Mouse (Mus musculus) left cerebral cortex, adult 11 months (tissue): ENCODE data around the gene Sdc3.

ENCODE experiments used
- DNase-seq: peaks from one replicate; pipeline ENCODE4 v3.0.0; 2022; ENCODE audit warnings: low spot score

Gene Sdc3

DNA sequence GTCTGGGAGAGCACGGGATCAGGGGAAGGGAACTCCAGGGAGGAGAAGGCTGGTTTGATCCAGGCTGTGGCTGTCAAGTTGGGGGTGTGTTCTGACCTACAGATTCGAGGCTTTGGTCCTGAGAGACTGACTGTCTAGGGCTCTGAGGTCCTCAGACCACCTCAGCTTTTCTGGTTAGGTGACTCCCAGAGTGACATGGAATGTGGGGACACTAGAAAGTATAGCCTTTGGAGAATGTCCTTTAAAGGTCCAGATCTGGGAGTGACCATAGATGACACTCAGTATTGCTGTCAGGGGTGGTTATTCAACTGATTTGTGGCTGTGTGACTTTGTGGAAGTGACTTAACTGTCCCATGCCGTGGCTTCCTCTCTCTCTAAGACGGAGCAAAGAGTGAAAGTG is 2.4 kb downstream of the Sdc3 start:
- no peak for DNase-seq

DNA sequence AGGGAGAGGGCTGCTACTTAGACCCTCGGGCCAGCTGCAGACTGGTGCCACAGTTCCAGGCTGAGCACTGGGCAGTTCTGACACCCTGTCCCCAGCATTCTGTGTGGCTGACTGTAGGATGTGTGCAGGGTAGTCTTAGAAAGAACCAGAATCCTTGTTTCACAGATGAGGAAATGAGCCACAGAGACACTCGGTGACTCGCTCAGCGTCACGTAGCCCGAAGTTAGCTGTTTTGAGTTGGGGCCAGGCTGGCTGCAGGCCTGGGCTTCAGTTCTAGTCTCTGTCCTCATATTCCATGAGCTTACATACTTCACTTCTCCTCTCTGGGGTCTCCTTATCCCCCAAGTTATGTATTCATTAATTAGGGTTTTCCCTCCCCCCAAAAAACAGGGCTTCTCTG is 3.6 kb downstream of the Sdc3 start:
- no peak for DNase-seq

DNA sequence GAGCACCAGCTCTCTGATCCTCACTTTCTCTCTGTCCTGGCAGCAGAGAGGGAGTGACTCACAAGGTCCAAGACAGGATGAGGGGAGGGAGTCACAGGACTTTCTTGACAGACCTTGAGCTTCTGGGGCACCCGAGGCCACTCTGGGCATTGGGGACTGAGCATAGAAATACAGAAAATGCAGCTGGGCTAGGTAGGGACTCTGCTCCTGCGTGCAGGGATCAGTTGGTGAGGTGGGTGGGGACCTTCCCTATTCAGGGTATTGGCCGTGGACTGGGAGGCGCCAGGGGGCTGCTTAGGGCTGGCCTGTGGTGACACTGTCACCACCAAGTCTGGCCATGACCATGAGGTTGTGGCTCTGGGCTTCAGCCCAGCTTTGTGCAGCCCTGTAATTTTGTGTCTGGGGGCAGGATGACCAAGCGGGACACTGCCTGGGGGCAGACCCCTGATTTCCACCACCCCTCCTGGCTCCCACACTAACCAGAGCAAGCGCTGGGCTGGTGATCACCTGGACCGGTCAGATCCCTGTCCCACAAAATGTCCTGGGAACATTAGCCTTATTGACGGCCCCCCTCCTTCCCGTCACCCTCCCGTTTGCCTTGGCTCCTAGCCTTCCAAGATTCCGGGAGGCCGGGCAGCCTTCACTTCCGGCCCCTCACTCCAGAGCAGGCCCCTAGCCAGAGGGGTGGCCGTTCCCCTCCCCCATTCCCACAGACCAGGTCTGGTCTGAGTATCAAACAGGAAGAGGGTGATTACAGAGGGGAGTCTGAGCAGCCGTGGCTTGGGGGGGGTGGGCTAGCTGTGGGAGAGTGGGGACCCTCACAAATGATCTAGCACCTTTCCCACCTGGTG is 5.1 kb downstream of the Sdc3 start:
- no peak for DNase-seq

DNA sequence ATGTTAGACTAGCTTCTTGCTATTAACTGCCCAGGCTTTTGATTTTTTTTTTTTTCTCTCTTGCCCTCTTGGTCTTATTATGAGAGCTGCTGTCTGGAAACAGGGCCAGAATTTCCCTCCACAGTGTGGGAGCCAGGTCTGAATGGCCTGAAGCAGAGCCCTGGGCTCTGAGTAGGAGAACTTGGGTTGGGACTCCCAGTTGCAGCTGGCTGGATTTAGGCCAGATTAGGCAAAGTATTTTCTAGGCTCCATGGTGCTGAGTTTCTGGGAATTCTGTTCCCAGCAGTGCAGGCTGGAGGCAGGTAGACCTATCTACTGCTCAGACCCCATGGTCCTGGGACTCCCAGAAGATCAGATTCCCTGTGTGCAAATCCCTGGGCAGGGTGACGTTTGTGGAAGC is 6.1 kb downstream of the Sdc3 start:
- DNase-seq = no peak

DNA sequence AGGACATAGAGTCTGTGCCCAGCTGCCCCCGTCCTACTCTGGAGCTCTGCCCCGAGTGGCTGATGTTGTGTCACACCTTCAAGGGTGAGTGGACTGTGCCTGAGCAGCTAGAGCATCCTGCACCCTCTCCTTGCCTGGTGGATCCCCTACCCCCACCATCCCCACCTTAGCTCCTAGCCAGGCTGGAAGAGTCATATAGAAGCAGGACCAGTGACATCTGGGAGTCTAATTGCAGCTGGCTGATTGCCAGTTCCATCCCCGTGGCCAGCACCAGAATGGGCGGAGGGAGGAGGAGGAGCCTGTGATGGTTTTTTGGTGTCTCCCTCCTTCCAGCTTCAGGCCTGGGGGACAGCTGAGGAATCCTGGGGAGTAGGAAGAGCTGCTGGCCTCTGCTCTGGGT is 6.8 kb downstream of the Sdc3 start:
- DNase-seq = no peak

DNA sequence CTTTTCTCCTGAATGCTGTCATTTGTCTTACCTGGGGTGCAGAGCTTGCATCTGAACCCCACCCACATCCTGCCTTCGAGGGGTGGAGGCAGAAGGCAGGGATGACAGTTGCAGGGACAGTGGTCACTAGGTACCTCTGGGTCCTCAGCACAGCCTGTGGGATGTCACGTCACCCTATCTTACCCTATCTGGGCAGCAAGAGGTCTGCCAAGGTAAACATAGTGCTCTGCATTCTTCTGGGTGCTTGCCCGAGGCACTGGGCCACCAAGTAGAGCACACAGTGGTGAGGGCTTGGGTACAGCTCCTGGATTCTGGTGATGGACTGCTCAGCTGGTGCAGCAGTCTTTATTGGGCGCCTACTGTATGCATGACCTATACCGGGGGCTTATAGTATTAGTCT is 7.2 kb downstream of the Sdc3 start:
- DNase-seq = no peak

DNA sequence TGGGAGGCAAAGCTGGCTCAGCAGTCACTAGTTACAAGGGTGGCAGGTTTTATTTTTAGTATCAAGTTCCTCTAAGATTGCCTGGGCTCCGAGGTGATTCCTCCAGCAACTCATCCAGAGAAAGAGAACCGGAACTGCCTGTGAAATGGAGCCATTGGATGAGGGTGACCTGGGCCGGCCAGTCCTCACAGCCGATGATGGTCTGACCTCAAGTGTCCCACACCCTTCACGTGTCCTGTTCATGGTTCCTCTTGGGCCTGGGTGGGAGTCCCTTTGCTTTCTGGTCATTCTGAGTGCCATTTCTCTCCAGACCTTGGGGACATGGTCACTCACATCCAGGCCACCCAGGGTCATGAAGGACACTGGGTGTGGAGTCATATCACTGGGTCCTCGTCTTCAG is 7.8 kb downstream of the Sdc3 start:
- no peak for DNase-seq

DNA sequence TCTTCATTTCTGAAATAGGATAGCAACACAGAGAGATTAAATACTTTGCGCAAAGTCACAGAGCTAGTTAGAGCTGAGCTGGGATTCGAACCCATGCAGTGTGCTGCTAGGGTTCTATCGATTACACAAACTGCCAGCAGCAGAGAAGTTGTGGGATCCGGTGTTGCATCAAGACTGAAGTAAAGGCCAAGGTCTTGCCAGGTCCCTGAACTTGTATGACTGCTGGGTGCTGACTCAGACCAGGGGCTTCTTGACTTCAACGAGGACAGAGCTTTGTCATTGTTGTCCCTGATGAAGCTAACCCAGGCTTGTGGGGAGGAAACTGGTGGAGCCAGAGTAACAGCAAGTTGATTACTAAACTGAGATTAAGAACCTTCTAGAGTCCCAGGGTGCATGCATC is 8.9 kb downstream of the Sdc3 start:
- no peak for DNase-seq

DNA sequence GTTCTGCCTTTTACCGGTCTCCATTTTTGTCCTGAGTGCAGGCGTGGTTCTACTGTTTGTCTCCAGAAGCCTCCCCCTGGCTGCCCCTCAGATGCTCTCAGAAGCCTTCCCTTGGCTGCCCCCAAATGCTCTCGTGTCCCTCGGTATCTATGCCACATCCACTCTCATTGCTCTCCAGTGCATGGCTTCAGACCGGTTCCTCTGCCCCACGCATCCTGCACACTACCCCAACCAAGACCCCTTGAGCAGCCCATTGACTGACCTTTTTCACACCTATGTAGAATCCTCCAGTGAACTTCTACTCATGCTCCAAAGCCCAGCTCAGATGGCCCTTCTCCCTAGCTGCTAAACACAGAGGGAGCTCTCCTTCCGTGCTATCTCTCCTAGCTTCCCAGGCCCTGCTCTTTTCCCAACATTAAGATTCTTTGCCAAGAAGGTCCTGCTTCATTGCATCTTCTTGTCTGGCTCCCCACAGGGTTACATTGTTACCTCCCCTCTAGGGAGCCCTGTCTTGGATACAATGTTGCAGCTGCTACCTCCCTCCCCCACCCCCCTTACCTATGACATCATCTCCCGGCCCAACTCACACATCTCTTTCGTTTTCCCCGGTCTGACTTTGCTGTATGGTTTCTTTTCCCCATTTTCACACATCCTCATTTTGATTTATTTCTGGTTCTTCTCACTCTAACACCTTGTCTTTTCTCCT is 9.4 kb downstream of the Sdc3 start:
- no peak for DNase-seq

DNA sequence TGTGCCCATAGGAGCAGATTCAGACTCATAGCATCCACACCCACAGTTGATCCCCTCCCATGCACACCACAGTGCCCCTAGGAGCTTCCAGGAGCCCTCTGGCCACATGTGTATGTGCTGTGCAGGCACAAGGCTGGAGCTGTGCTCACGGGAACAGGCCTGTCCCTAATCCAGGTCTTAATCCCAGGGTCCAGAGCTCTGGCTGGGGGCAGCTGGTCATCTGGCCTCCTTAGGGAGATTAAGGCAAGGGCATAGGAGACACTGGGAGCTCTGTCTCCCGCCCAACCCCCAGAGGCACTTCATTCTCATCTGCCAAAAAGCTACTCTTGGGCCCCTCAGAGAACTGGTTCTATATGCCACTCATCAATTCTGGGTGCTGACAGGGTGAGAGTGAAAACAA is 11.3 kb downstream of the Sdc3 start:
- no peak for DNase-seq

DNA sequence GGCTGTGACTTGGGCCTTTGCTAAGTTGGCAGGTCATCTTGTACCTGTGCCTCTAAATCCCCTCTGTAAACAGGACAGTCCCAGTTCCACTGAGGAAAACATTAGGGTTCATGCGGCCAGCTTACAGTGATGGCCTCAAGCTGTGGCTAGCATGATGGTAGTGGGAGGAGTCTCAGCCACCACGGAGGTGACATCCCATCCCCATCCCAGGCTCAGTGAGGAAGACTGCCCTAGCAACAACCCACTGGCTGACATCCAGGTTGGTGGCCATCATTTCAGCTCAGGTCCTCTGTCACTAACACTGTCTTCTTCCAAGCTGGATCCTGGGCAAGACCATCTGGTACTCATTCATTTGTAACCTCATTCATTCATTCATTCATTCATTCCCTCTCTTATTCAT is 12.0 kb downstream of the Sdc3 start:
- DNase-seq = no peak

DNA sequence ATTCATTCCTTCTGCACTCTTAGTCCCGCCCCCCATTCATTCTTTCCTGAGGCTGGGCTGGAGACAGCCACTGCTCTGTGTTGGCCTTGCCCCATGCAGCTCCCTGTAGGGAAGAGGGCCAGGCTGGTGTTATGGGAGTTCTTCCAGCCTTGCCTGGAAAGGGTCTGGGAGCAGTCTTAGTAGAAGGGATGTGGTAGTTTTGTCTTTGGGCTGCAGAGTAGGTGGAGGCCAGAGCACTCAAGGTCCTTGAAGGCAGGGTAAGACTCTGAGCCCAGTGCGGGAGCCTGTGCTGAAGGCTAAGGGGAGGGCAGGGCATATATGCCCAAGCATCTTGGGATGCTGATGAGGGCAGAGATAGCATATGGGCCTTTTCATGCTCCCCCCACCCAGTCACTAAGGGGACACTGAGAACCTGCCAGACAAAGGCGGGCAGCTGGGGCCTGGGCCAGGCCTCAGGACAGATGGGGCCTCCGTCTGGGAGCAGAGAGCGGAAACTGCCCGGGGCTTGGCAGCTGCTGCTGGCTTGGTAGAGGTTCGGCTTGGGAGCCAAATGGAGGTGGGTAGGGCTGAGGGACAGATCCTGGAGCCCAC is 12.5 kb downstream of the Sdc3 start:
- no peak for DNase-seq

DNA sequence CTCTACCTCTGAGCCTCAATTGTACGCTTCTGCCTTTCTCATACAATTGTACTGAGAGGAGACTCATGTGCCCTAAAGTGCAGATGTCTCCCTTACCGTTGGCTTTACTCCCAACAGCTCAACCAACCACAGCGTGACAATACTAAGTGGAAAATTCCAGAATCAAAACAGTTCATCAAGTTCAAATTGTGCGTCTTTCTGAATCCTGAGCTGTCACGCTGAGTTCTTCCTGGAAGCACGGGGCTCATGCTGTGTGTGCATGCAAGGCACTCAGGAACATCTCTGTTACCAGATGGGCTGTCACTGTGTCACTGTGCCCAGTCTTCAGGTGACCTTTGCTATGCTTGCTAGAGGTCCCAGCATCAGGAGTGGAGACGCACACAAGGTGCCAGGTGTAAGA is 13.4 kb downstream of the Sdc3 start:
- no peak for DNase-seq

DNA sequence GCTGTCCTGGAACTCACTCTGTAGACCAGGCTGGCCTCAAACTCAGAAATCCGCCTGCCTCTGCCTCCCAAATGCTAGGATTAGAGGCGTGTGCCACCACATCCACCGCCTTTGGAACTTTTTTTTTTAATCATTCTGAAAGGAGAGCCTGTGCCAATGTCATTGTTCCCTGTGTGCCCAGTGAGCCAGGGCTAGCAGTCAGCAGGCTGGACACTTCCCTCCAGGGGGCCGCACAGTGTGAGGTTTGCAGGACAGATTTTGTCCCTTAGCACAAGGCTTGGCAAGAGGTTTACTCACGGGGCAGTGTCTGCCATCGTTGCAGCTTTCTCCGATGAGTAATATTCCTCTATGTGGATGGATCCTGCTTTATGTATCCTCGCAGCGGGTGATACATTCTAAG is 14.4 kb downstream of the Sdc3 start:
- no peak for DNase-seq

DNA sequence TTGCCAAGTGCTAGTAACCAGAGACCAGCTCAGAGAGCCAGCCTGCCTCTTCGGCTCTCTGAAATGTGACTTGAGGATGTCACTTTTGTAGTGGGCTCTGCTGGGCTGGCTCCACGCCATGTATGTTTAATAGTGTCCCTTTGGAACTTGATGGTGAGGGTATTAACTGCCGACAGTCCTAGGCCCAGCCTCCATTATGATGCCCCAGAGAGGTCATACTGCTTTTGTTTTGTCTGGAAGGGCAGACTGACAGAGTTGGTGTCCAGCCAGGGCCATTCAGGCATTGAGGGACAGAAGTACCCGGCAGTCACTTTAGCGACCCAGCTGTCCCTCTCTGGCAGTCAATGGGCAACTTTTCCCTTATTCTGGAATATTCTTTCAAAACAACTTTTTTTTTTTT is 17.4 kb downstream of the Sdc3 start:
- no peak for DNase-seq

DNA sequence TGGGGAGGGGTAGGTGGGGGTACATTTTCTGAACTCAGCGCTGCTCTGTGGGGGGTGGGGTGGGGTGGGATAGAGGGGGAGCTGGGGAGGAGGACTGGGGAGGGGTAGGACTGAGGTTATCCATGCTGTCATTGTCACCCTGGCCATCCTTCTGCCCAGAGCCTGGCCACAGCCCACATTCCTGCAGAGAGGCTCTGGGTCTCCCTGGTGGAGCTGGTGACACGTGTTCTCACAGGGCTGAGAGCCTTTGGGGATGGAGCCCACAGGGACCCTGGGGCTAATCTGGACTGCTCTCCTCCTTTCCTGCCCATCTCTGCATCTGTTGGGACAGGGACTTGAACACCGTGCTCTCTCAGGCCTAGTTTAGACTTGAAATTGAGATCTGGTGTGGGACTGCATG is 18.5 kb downstream of the Sdc3 start:
- no peak for DNase-seq

DNA sequence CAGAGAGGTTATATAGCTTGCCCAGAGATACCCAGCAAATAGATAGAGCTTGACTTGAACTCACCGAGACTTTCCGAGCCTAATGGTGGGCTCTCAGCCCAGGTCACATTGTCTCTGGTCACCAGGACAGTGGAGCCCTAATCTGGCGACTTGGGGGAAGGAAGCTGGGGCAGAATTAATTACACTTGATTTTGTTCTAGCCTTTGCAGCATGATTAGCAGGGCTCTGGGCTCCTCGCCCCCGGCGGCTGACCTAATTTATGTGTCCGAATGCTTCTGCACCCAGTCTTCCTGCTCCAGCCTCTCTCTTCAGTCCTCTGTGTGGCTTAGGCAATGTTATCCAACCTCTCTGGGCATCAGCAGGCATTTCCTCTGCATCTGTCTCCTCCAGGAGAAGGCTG is 19.0 kb downstream of the Sdc3 start:
- no peak for DNase-seq

DNA sequence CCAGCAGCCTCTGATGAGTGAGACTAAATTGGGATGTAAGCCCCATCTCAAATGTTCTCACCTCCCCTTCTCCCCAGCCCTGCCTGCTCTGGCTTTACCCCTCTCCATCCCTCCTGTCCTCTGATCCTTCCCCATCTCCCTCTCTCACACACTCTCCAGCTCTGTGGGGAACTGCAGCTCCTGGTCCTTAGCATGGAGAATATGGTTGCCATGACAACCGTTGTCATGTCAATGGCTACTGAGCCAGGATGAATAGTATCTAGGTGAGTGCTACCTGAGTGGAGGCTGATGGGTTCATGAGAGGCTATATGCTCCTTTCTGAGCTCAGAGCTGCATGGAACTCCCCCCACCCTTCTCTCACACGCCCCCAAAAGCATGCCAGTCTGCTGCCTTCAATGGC is 21.6 kb downstream of the Sdc3 start:
- DNase-seq = no peak

DNA sequence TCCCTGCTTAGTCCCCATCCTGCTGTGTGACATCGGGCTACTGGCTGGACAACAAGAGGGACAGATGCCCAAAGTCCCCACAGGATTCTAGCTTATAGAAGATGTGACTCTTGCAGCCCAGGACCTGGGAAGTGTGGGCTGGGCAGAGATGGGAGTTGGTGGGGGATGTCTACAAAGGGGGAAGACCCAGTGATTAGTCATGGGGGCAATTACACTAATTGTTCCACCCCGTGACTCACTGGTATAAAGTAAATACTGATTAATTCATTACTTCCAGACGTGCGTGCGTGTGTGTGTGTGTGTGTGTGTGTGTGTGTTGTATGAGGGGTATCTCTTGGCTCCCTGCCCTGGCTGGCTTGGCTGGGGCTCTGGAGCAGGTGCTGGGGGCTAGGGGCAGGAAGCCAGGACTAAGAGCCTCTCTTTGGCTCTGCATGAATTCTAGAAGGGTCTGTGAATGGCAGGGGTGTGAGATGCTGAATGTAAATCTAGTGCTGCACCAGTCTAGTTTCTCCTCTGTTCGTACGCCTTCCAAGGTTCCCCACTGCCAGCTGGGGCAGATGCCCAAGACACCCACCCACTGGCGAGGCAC is 22.5 kb downstream of the Sdc3 start:
- no peak for DNase-seq

DNA sequence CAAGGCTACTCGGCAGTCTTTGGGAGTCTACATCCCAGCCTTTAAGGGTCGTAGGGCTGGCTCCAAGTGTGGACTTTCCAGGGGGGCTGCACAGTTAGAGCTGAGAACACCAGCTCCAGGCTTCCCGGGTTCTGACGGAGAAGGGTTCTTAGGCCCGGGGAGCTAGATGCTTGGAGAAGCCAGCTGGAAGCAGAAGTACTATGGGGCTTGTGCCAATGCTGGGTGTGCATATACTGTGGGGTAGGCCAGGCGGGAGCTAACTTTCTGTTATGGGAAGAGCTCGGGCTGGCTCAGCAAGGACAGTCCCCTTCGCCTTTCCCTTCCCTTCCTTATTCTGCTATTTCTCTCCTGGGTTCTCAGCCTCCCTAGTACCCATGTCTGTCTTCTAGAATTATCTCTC is 23.5 kb downstream of the Sdc3 start:
- no peak for DNase-seq

DNA sequence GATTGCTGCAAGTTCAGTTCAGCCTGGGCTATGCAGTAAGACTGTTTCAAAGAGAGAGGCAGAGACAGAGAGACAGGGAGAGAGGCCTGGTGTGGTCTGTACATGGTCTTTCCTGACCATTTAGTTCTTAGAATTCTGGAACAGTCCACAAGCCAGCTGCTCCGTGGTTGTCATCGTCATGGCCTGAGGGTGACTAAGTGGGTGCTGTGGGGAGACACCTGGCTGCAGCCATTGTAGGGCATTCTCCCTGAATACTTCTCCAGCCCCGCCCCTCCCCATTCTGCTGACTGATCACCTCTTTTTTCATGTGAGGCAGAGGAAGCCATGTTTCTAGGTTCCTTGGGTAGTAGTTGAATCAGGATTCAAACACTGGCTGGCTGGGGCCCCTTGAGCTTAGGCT is 27.5 kb downstream of the Sdc3 start:
- no peak for DNase-seq

DNA sequence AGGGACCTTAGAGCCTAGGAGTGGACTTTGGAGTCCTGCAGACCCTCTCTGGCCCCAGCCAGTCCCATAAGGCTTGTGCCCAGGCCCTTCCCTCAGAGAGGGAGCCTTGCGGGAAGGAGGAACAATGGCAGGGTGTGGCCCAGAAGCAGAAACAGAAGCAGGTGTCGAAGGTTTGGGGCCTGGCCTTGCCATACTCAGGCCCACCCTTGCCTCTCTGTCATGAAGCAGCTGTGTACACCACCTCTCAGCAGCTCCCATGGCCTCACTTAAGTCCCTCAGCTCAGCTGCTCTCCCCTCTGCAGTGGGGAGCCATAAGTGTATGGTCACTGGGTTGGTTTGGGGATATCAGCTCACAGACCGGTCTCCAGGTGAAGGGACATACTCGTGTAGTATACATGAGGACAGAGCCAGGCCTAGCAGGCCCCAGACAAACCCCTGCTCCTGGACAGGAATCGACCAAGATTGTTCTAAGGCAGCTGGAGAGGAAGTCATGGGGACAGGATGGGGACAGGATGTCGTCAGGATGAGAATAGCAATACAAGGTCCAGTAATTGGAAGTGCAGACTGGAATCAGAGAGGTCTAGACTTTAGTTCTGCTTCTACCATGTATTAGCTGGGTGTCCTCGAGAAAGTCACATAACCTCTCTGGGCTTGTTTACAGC is 28.4 kb downstream of the Sdc3 start:
- no peak for DNase-seq
